Mouse (Mus musculus) stomach, embryonic 15.5 days (tissue): ENCODE measurements around the gene Tm6sf2. TPM values are rescaled to one million over a fixed set of nuclear protein-coding genes. Genes with fewer than 3 reads are reported as not detected.
A peak's percentile ranks its signal among the peaks of the same experiment; 100 is the strongest.
"Not testable (repeated sequence)": the region's sequence is repeated elsewhere in the genome, so short reads cannot be mapped to it uniquely, and the experiment has no call there.

Experiments
- ATAC-seq: fragments of 200-750 bp; cut with Nextera tagmentation; 2 replicates; pipeline ENCODE4 v1.8.0; 2017; ENCODE audit warnings: low read depth, moderate number of reproducible peaks, moderate TSS enrichment; ENCODE audit not compliant: insufficient read depth, low FRiP score
- H3K27ac ChIP-seq: fragments of 300-500 bp; sonication (generic); 2 replicates; pipeline ENCODE4 v1.5.1; 2015; ENCODE audit warnings: mild to moderate bottlenecking, inconsistent platforms
- H3K27me3 ChIP-seq: fragments of 300-500 bp; sonication (generic); replicated peaks from 2 replicates; pipeline ENCODE4 v1.6.1; 2015; ENCODE audit warnings: inconsistent platforms
- H3K36me3 ChIP-seq: fragments of 300-500 bp; sonication (generic); 2 replicates; pipeline ENCODE4 v1.6.1; 2015; ENCODE audit warnings: inconsistent platforms
- H3K4me1 ChIP-seq: fragments of 300-500 bp; sonication (generic); 2 replicates; pipeline ENCODE4 v1.6.1; 2015; ENCODE audit warnings: inconsistent platforms
- H3K4me2 ChIP-seq: fragments of 300-500 bp; sonication (generic); 2 replicates; pipeline ENCODE4 v1.6.1; 2015; ENCODE audit warnings: mild to moderate bottlenecking, inconsistent platforms
- H3K4me3 ChIP-seq: fragments of 300-500 bp; sonication (generic); replicated peaks from 2 replicates; pipeline ENCODE4 v1.5.1; 2015; ENCODE audit warnings: inconsistent platforms
- H3K9ac ChIP-seq: fragments of 300-500 bp; sonication (generic); 2 replicates; pipeline ENCODE4 v1.6.1; 2015; ENCODE audit warnings: inconsistent platforms
- H3K9me3 ChIP-seq: fragments of 300-500 bp; sonication (generic); 2 replicates; pipeline ENCODE4 v1.6.1; 2016; ENCODE audit warnings: inconsistent platforms
- WGBS: fragments of 180-500 bp; shearing (Covaris S2); methylation state at CpG from one replicate; pipeline ENCODE4 v1.1.7; 2015; 5-methylcytosine and 5-hydroxymethylcytosine counted together
- polyA plus RNA-seq: library from polyadenylated mRNA; unstranded; fragments of >200 nt; fragmentation: Nextera tagmentation; extraction: Ambion mirVana; gene quantifications from 2 replicates; pipeline ENCODE4 v1.2.1, GENCODE M21; 2015

Gene Tm6sf2
- polyA plus RNA-seq, result 7.0 and 9.9 TPM in 2 replicates

- peak; percentile 76 for ATAC-seq
- Histone ChIP-seq H3K4me3 (peak within 1 kb of the TSS; percentile 20), H3K9ac (no peak within 1 kb of the TSS), H3K36me3 (peaks cover 15% of the 10 kb centered on the region; the same call in 1 of the 2 replicates), H3K9me3 (no peaks in the 10 kb centered on the region), H3K27me3 (no peaks in the 10 kb centered on the region), H3K27ac (0 out of 2 replicates have a peak within 1 kb of the TSS, but pooled peaks have one; percentile 22), H3K4me2 (peak within 1 kb of the TSS; percentile 59), H3K4me1 (peaks cover 10% of the 10 kb centered on the region; the same call in 1 of the 2 replicates)
- 9% methylated on average over 20 of the region's 27 CpGs for WGBS
Measured at GRCm38 (mm10) chr8:70072441-70073069, at the start of gene Tm6sf2. Tm6sf2 (plus strand) TSS chr8:70072924.

- Histone ChIP-seq H3K9ac (no peak overlapping the region), H3K36me3 (peaks cover 90% of the 10 kb centered on the region), H3K27ac (no peak overlapping the region), H3K27me3 (no peaks in the 10 kb centered on the region), H3K4me3 (no peak overlapping the region), H3K9me3 (no peaks in the 10 kb centered on the region), H3K4me2 (no peak overlapping the region), H3K4me1 (no peaks in the 10 kb centered on the region)
- ATAC-seq, result no peak
- WGBS, result 83% methylated on average over 8 of the region's 8 CpGs
Measured at GRCm38 (mm10) chr8:70023596-70023995, 49.1 kb upstream of the Tm6sf2 start.

GRCm38 (mm10) chr8:70026151-70026550 lies 46.6 kb upstream of the Tm6sf2 start:
- 94% methylated on average over 2 of the region's 2 CpGs for WGBS
- no peaks in the 10 kb centered on the region for H3K4me1 ChIP-seq
- no peak for ATAC-seq
- H3K27me3 ChIP-seq, result no peaks in the 10 kb centered on the region
- H3K4me2 ChIP-seq, result no peak overlapping the region
- H3K36me3 ChIP-seq, result peaks cover 87% of the 10 kb centered on the region
- H3K27ac ChIP-seq, result no peak overlapping the region
- no peak overlapping the region for H3K9ac ChIP-seq
- H3K4me3 ChIP-seq, result no peak overlapping the region
- H3K9me3 ChIP-seq, result no peaks in the 10 kb centered on the region

- WGBS, result 97% methylated on average over 1 of the region's 1 CpGs
- H3K27ac ChIP-seq, result no peak overlapping the region
- H3K9me3 ChIP-seq, result no peaks in the 10 kb centered on the region
- H3K4me1 ChIP-seq, result no peaks in the 10 kb centered on the region
- ATAC-seq, result no peak
- peaks cover 56% of the 10 kb centered on the region for H3K36me3 ChIP-seq
- H3K4me3 ChIP-seq, result no peak overlapping the region
- no peak overlapping the region for H3K4me2 ChIP-seq
- H3K9ac ChIP-seq, result no peak overlapping the region
- no peaks in the 10 kb centered on the region for H3K27me3 ChIP-seq
Measured at GRCm38 (mm10) chr8:70030255-70030654, 42.5 kb upstream of the Tm6sf2 start.

GRCm38 (mm10) chr8:70037994-70038393 lies 34.7 kb upstream of the Tm6sf2 start:
- Histone ChIP-seq H3K4me1 (peaks cover 9% of the 10 kb centered on the region), H3K4me2 (no peak overlapping the region), H3K27ac (no peak overlapping the region), H3K36me3 (no peaks in the 10 kb centered on the region; the same call in 1 of the 2 replicates), H3K9me3 (no peaks in the 10 kb centered on the region), H3K4me3 (no peak overlapping the region), H3K27me3 (no peaks in the 10 kb centered on the region), H3K9ac (no peak overlapping the region)
- no peak for ATAC-seq
- 88% methylated on average over 1 of the region's 1 CpGs for WGBS

DNA sequence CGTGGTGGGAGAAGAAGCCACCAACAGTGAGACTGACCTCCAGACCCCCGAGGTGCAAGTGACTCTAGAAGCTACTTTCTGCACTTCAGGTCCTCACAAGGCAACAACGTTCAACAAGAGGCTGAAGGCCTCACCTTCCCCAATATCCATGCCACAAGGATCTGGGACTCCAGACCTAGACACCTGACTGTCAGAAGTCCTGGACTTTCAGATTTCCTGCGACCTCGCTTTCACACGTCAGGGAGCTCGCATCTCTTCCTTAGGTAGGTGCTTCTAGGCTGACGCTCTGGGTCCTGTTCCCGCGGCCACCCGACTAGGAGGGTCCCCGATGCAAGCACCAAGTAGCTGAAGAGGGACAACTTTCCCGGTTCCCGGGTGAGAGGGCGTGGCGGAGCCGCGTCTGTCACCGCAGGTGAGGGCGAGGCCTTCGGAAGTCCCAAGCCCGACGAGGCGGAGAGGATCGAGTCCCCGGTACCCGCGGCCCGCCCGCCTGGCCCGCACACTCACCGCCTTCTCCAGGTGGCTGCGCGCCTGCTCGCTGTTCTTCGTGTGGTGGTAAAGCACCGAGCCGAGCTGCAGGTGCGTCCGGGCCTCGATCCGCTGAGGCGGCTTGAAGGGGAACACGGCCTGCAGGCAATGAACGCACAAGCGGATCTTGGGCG lies 30.7 kb upstream of the Tm6sf2 start:
- Histone ChIP-seq H3K36me3 (no peaks in the 10 kb centered on the region), H3K27me3 (no peaks in the 10 kb centered on the region), H3K27ac (peak overlapping the region; percentile 36), H3K4me1 (peaks cover 17% of the 10 kb centered on the region), H3K4me2 (peak overlapping the region; percentile 81), H3K9me3 (no peaks in the 10 kb centered on the region), H3K9ac (peak overlapping the region; percentile 94), H3K4me3 (peak overlapping the region; percentile 94)
- peak; percentile 19; the same call in 1 of the 2 replicates for ATAC-seq
- WGBS, result under 1% methylated on average over 47 of the region's 47 CpGs

- Histone ChIP-seq H3K4me2 (peak within 1 kb of the TSS; percentile 81), H3K4me3 (peak within 1 kb of the TSS; percentile 94), H3K27me3 (no peaks in the 10 kb centered on the region), H3K9me3 (no peaks in the 10 kb centered on the region), H3K4me1 (peaks cover 17% of the 10 kb centered on the region), H3K27ac (peak within 1 kb of the TSS; percentile 67), H3K36me3 (no peaks in the 10 kb centered on the region), H3K9ac (peak within 1 kb of the TSS; percentile 94)
- WGBS, result under 1% methylated on average over 65 of the region's 65 CpGs
- ATAC-seq, result peak; percentile 95
Measured at GRCm38 (mm10) chr8:70042583-70043455, 29.9 kb upstream of the Tm6sf2 start, which contains the start of the genes Mau2 and Sugp1. Mau2 (minus strand) TSS chr8:70042734. Sugp1 (plus strand) TSS chr8:70042813.

- H3K27ac ChIP-seq, result no peak overlapping the region
- no peaks in the 10 kb centered on the region for H3K9me3 ChIP-seq
- no peaks in the 10 kb centered on the region for H3K27me3 ChIP-seq
- H3K4me3 ChIP-seq, result peak overlapping the region; percentile 94
- no peak for ATAC-seq
- peaks cover 10% of the 10 kb centered on the region for H3K36me3 ChIP-seq
- WGBS, result 88% methylated on average over 5 of the region's 5 CpGs
- no peak overlapping the region for H3K9ac ChIP-seq
- H3K4me1 ChIP-seq, result peaks cover 17% of the 10 kb centered on the region
- H3K4me2 ChIP-seq, result peak overlapping the region; percentile 72
Measured at GRCm38 (mm10) chr8:70043996-70044395, 28.7 kb upstream of the Tm6sf2 start.

GRCm38 (mm10) chr8:70049662-70050061 lies 23.1 kb upstream of the Tm6sf2 start:
- Histone ChIP-seq H3K4me1 (no peaks in the 10 kb centered on the region), H3K27me3 (no peaks in the 10 kb centered on the region), H3K9ac (no peak overlapping the region), H3K36me3 (peaks cover 33% of the 10 kb centered on the region), H3K4me3 (no peak overlapping the region), H3K4me2 (no peak overlapping the region), H3K9me3 (no peaks in the 10 kb centered on the region), H3K27ac (no peak overlapping the region)
- no peak for ATAC-seq

GRCm38 (mm10) chr8:70050434-70050833 lies 22.3 kb upstream of the Tm6sf2 start:
- not testable (repeated sequence) for H3K9ac ChIP-seq, ATAC-seq, H3K27ac ChIP-seq, H3K9me3 ChIP-seq, H3K4me1 ChIP-seq, H3K4me2 ChIP-seq, H3K27me3 ChIP-seq, H3K4me3 ChIP-seq
- 91% methylated on average over 5 of the region's 5 CpGs for WGBS
- H3K36me3 ChIP-seq, result peaks cover 41% of the 10 kb centered on the region

DNA sequence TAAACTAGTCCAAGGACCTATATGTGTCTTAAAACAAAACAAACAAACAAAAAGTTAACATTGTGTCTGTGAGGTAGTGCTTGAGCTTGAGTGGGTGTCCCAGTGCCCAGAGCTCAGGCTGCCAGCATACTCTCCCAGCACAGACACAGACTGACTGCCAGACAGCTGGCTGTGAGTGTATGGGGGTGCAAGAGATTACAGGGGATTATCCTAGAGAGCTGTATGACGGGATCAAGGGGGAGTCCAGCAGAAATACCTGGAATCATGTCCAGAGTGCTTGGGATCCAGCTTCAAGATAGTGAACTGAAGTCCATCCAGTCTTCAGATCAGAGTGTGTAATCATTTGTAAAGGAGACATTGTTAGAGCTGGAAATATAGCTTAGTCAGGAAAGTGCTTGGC lies 15.0 kb upstream of the Tm6sf2 start:
- no peak overlapping the region for H3K27ac ChIP-seq
- peaks cover 52% of the 10 kb centered on the region for H3K36me3 ChIP-seq
- no peak for ATAC-seq
- no peaks in the 10 kb centered on the region for H3K4me1 ChIP-seq
- H3K4me2 ChIP-seq, result no peak overlapping the region
- no peak overlapping the region for H3K9ac ChIP-seq
- H3K9me3 ChIP-seq, result no peaks in the 10 kb centered on the region
- 81% methylated on average over 1 of the region's 1 CpGs for WGBS
- H3K27me3 ChIP-seq, result no peaks in the 10 kb centered on the region
- no peak overlapping the region for H3K4me3 ChIP-seq
